Mouse (Mus musculus): Measurements from ENCODE around the gene Efcc1.

Gene Efcc1

DNA sequence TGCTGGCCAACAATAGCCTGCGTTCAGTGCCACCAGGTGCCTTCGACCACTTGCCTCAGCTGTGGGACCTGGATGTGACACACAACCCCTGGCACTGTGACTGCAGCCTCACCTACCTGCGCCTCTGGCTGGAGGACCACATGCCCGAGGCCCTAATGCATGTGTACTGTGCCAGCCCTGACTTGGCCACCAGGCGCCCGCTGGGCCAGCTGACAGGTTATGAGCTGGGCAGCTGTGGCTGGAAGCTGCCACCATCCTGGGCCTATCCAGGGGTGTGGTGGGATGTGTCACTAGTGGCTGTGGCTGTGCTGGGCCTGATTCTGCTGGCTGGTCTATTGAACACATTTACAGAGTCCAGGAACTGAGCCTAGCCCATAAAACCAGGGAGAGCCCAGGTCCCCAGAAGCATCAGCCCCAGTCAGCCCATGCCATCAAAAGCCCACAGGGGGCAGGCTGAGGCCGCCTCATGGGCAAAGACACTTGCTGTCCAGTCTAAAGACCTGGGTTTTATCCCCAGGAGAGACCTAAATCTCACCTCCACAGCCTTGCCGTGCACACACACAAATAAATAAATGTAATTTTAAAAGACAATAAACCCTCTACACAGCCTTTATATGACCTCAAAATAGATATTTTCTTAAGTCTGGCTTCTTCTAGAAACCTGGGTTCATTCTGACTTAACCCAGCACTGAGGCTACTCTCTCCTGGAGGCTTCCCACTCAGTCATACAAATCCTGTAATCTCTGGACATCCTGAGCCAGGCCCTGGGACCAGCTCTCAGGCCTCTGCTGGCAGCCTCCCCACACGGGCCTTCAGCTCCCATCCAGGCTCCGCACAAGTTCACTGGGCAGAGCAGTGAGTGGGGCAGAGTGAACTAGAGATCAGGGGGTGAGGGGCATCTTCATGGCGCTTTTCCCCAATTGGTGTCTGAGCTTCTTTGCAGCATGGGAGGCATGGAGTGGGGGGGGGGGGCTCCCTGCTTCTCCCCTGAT lies 48.8 kb downstream of the Efcc1 start:
- DNase-seq, result no peak

DNA sequence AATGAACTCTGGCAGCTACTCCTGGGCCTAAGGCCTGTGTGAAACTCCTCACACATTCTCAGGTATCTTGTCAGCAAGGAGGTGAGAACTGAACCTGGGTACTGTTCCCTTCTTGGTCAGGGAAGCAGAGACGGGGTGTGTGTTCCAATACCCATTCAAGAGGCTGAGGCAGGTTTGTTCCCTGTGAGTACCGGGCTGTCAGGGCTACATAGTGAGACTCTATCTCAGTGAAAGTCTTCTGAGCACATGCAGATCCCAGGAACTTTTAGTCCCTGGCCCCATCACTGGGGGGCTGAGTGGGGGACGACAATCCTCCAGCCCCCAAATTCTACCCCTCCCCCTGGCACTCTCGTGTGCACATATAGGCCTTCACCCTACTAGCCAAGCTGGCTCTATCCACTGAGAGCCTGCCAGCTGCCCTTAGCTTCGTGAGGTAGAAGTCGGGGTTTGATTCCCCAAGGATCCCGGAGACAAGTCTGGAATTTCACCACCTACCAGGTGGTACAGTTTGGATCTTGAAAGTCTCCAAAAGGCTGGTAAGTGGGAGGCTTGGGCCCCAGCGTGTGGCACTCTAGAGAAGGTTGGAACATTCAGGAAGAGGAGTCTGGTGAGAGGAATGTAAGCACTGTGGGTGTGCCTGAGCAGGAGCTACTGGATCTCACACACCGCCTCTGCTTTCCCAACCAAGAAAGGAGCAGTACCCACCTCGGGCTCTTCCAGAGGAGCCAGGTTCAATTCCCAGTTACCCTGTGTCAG lies 50.1 kb downstream of the Efcc1 start:
- no peak for DNase-seq

DNA sequence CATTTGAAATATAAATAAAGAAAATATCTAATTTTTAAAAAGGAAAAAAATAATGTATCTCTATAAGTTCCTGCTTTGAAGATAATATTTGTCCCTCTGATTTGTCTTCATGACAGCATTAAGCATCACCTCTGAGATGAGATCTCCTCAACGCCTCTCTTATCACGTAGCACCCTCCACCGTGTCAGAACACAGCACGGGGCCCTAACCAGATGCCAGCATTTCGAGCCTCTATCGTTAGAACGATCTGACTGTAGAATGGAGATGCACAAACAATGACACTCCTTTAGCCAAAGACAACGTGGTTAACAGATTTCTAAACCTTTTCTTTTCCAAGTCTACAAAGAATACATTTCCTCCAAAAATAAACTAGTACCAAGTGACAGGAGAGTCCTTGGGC lies 53.4 kb downstream of the Efcc1 start:
- DNase-seq, result no peak

DNA sequence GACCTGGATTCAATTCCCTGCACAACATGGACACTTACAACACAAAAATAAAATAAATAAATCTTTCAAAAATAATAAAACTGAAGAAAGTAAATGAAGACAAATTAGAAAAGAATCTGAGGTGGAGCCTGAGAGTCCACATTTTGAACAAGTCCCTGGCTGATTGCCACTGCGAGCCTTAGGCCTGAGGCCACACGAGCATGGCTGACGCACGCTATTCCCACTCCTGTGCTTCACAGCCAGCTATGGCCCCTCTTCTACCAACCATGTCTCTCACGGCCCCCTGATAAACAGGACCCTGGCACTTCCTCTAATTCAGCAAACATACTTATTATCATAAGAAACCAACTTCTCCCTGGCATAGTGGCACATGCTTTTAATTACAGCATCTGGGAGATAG lies 56.0 kb downstream of the Efcc1 start:
- DNase-seq, result no peak

DNA sequence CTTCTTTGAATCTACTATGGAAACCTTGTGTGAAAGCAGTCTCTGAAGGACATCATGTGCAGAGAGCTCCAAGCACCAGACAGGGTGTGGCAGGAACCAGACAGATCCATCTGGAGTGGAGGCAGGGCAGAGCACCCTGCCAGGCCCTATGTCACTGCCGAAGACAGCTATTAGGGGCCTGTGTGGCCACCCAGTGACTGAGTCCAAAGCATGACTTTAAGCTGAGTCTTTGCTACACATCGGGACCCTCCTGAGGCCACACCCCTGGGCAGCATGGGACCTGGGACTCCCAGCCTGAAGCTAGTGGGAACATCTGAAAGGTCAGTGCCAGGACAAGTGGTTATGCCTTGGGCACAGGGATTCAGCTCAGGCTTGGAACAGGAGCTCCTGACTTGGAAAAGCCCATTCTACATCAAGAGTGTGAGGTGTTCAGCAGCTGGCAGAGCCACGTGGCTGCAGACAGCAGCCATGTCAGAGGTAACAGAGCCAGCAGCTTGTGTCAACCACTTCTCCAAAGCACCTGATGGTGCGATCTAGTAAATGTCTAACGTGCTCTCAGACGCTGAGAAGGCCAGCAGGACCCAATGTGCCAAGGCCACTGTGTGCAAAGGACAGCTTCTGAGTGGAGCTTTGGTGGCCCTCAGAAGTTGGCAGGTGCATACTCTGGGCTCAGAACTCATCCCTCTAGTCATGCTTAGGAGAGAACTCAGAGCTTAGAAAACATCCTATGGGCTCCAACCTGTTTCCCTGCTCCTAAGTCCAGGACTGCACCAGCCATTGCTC lies 56.6 kb downstream of the Efcc1 start:
- peak; percentile 33 for DNase-seq

DNA sequence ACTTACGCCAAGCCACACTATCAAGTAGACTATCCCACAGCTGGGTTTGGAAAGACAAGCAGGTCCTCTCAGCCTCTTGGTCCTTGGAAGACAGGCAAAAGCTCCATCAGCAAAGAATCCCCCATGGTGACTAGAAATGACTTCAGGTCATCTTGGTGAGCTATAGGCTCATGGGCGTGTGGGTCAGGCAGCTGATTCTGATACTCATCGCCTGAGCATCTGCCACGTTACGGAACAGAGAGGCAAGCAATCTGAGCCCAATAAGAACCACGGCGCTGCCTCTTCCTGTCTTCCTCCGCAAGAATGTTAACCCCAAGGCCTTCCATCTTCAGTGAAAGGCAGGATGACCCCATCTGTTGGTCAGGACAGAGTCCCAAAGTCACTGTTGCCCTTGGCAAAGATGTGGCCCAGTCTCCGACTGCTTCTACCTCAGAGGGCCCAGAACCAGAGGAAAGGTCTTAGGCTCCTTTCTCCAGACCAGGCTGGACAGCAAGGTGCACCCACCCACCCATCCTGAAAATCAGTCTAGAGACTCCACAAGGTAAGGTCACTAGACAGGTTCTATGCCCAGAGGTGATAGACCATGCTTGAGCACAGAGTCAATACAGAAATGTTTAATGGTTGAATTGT lies 57.7 kb downstream of the Efcc1 start:
- no peak for DNase-seq

DNA sequence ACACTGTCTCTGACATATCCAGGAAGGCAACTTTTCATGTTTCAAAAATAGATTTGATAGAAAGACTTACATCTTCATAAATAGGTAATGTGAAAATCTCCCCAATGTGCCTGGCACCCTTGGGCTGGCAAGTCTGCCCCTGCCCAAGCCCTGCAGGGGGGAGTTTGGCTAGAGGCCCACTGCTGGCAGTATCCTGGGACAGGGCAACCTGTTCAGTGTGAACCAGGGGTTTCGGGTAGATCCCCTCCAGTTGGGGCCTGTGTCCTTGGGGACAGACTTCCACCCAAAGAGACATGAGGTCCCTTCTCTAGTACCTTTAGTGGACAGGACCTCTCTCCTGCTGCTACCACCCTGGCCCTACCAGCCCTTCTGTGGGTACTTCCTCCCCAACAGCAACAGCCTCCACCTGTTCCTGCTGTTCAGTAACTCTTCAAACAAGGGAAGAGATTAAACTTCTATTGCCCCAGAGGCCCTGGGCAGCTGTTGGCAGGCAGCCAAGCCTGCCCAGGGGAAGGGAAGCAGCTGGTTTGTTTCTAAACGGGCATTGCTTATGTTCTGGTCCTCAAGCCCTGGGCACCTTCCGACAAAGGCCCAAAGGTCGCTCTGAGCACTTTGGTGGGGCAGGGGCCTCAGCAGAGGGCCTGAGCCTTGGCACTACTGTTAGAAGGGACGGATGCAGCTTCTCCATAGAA lies 58.4 kb downstream of the Efcc1 start:
- DNase-seq, result peak; percentile 65

DNA sequence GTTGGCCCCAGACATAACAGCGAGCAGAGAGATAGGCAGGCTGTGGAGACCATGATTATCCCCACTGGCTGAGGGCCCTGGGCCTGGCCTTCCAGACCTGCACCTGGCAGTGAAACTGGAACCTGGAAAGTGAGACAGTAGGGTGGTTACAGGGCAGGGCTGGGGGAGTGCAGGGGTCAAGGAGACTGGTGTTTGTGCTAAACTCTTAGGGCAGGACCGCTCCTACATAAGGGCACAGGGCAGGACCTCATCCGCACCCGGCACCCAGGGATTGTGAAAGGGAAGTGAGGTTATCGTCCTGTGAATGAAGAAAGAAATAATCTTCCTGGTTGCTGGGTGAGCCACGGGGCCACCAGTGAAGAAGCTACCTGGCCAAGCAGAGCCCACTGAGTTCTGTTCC lies 59.1 kb downstream of the Efcc1 start:
- DNase-seq, result no peak

DNA sequence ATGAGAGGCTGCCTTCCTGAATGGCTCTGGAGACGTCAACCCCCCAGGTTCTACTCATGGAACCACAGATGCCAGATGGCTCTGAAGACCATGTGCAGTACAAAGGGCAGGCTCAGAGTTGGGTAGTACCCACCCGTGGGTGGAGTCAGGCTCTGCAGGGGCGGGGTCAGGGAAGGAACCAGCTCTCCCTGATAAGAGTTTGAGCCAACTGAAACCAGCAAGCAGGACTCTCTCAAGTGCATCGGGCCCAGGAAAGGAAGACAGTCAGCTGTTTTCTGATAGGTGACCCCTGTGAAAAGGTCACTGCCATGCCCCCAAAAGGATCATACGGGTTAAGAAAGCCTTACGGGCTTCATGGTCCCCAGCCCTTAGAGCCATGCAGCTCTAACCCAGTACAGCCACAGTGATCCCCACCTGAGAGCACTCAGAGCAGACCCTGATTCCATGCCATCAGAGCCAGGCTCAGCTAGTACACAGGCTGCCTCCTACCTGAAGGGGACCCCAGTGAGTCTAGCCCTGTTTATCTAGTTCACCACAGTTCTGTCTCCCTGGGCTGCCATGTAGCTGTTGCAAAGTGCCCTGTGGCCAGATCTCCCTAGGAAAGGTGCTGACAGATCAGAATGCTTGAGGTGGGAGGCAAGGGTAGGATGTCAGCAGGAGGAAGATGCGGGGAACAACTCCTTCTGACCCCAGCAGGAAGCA lies 60.3 kb downstream of the Efcc1 start:
- peak; percentile 61 for DNase-seq

DNA sequence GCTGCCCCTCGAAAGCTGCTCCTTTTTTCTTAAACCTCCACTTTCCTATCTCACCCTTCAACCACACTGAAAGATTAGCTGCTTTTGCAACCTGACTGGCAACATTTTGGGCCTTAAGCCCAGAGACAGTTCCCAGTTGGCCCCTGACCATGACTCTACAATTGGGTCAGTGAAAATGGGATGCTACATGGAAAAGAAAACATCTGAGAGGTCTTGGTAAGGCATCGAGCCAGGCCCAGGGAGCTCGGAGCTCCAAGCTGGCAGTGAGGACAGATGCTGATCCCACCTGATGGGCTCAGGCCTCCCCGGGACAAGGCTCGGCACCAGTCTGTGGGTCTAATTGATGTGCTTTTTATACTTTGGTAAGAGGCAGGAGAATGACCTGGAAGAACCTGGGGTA lies 61.2 kb downstream of the Efcc1 start:
- DNase-seq, result no peak

DNA sequence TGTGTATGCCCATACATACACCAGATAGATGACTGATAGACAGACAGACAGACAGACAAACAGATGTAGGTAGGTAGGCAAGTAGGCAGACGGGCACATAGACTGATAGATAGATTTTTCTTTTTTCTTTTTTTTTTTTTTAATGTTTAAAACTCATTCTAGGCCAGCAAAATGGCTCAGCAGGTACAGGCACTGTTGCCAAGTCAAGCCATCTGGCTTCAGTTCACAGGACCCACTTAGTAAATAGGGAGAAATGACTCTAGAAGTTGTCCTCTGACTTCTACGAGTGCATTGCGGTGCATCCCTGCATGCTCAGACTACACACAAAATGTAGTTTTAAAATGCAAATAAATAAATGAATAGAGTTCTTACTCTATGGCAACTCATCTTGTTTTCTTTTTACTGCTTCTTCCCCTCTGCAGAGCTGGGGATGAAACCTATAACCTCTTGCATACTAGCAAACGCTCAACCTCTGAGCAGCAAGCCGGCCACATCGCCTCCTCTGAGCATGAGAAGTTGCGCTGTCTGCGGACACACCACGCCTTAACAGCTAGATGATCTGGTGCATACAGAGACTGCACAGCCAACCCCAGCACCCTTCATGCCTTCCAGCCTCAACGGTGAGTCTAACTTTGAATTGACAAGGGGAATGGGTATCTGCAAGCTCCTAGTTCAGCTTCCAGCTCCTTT lies 63.3 kb downstream of the Efcc1 start:
- DNase-seq, result no peak

DNA sequence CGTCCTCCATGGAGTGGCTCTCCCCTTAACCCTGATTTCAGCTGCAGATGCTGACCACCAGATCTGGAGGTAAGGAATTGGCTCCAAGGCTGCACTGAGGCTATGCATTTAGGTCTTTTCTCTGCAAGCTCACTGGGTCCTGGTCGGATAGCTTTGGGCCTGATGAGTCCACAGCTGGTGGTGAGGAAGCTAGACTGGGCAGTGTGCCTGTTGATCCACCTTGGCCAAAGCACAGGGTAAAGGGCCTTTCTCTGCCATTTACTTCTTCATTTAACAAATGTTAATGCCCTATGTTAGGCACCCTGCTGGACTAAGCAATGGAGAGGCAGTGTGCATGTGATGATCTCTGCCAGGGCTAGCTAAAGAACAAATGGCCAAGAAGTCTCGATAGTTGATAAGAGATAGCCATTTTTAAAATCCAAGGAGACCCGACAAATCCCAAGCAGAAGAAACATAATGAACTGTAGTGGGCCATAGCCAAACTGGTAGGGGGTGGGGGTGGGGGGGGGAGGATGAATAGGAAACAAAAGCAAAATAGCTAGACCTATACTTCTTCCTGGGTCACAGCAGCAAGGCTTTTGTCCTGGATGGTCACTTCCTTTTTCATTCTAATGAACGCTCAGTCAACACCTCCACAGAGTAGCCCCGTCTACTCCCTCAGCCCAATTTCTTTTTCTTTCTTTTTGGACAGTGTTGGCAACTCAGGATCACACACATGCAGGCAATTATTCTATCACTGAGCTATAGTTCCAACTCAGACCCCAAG lies 64.9 kb downstream of the Efcc1 start:
- no peak for DNase-seq

DNA sequence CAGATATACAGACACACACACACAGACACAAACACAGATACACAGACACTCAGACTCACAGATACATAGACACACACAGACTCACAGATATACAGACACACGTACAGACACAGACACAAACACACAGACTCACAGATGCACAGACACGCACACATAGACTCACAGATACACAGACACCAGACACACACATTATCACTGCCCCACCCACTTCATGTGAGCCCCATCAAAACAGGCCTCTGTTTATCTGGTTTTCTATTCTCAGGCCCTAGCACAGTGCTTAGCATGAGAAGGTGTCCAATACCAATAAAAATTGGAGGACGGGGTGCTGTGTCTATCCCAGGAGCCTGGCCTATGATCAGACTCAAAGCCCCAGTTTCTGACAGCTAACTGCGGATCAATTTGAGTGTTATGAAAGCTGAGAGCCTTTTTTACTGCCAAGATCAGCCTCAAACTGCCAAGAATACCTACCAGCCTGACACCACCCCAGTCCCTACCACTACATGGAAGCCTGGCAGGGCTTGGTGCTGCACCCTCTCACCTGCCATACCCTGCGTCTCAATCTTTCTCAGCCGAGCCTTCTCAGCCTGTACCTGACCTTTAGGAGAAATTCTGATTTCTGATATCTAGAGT lies 65.7 kb downstream of the Efcc1 start:
- DNase-seq, result no peak

DNA sequence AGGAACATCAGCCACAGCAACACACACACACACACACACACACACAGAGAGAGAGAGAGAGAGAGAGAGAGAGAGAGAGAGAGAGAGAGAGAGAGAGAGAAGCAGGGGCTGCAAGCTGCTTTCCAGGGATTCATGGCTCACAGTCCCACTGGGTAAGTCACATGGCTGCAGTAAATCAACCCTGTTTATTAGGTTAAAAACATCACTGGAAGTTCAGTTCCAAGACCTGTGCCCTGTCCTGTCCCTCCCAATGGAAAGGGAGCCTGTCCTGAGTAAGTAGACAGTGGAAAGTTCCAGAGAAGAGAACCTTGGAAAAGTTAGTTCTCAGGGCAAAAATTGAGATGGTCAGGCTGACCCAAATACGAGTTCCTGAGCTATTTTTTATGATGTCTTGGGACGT lies 66.7 kb downstream of the Efcc1 start:
- DNase-seq, result no peak

DNA sequence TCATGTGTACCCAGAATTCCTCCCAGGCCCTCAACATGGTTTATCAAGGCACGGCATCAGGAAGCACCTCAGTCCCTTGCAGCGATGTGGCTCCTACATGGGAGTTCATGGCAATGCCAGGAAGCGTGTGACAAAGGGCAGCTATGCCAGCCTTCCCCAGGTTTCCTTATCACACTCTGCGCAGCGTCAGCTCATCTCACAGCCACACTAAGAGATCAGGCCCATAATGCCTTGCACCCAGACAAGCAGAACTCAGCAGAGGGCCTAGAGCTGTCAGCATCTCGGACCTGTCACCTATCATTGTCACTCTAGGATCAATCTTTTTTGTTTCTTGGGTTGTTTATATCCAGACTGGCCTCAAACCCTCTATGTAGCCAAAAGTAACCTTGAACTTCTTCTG lies 68.9 kb downstream of the Efcc1 start:
- no peak for DNase-seq

DNA sequence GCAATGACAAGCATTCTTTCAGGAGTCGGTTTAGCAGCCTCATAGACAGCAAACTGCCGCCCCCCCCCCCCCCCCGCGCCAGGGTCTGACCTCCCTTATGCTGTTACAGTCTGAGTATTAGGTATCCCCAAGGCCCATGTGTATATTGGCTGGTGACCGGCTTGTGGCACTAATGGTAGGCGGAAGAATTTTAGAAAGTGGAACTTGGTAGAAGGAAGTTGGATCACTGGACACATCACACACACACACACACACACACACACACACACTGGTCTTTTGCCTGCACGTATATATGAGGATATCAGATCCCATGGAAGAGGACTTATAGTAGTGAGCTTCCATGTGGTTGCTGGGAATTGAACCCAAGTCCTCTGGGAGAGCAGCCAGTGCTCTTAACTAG lies 71.8 kb downstream of the Efcc1 start:
- peak; percentile 32 for DNase-seq

DNA sequence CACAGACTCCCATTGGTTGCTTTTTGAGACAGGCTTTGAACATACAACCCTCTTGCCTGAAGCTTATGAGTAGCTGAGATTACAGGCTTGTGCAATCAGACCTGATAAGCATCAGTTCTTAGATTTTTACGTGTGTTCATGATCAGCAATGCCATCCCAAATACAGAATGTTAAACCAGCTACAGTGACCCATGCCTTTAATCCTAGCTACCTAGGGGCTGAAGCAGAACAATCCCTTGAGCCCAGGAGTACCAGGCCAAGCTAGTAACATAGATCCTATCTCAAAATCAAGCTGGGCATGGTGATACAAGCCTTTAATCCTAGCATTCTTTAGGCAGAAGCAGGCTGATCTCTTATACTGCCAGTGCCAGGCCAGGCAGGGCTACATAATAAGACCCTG lies 73.4 kb downstream of the Efcc1 start:
- no peak for DNase-seq

DNA sequence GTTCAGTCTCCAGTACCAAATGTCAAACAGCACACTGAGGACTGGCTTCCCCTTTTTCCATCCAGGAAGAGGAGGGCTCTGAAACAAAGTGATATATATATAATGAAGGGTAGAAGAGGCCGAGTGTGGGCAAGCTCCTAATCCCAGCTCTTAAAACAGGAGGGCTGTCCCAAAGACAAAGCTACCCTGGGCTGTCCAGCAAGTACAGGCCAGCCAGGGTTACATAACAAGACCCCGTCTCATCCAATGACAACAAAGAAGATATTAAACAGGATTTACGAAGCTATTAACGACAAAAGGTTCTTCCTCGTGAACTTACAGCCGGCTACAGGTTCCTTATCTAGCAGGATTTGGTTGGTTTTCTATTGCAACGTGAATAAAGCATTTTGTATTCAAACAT lies 74.2 kb downstream of the Efcc1 start:
- DNase-seq, result no peak

DNA sequence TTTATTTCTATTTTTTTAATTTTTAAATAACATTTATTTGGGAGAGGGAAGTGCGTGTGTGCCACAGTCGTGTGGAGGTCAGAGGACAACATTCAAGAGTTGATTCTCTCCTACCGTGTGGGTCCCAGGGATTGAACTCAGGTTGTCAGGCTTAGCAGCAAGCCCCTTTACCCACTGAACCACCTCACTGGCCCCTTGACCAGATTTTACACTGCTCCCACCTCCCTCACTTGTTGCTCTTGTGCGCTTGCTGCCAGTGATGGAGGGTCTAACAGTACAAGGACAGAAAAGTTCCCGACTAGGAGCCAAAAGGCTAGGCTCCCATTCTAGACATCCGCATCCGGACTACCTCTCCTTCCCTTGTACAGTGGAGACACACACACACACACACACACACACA lies 74.8 kb downstream of the Efcc1 start:
- no peak for DNase-seq

All from lung, postnatal 36 days (tissue).